Mouse (Mus musculus): ENCODE data around the gene Gcnt2.

Gcnt2 gene

DNA sequence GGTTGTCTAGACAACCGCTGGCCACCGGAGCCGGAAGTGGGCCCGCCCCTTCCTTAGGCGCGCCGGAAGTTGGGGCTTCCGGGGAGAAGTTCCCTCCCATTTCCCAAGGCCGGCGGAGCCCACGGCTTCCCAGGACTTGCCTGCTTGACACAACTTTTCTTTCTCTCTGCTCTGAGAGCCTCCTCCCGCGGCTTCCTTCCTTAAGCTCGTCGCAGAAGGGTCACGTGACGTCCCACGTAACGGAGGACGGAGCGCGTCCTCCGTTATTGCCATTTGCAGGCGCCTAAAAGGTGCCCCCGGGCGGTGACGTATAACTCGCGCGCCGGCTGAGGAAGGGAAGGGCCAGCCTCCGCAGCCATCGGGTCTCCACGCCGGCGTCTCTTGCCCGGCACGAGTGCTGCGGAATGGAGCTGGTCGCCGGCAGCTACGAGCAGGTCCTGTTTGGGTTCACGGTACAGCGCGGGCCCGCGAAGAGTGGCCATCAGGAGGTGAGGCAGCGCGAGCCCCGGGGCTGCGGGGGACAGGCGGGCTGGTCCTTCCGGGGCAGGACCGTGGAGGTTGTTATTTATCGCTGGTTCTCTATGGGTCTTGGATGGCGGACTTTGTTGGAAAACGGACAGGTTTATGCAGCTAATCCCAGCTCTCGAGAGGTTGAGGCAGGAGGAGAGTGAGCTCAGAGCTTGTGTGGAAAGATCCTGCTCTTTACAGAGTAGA, 141.5 kb downstream of the Gcnt2 start, which contains the start of gene Pak1ip1:
Gene Pak1ip1 (plus strand): TSS at position 98 of the 714 bp plus-strand sequence.
- peak; percentile 96 for DNase-seq

DNA sequence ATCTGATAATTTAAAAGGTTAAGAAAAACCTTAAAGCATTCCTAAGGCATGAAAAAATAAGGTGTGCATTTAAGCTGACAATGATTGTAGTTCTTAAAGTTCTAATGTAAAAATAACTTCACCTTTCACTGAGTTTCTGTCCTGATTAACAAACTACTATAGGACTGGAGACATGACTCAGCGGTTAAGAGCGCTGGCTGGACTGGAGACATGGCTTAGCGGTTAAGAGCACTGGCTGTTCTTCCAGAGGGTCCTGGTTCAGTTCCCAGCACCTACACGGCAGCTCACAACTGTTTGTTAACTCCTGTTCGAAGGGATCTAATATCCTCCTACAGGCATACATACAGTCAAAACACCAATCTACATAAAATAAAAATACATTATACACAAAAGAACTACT, 142.4 kb downstream of the Gcnt2 start:
- no peak for DNase-seq

DNA sequence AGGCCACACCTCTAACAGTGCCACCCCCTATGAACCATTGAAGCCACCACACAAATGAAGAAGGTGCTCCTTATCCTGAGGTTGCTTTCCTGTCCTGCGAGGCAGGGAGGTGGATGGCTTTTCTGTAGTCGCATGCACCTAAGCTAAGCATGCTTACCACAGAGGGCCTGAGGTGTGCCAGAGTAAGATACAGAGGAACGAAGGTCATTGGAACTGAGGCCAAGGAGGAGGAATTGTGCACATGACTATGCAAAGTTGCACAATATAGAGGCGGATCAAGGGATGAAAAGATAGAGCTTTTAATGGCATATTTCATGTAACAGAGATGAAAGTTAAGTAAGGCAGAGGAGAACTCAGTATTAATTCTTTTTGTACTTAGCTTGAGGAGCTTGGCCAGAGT, 146.7 kb downstream of the Gcnt2 start:
- no peak for DNase-seq

DNA sequence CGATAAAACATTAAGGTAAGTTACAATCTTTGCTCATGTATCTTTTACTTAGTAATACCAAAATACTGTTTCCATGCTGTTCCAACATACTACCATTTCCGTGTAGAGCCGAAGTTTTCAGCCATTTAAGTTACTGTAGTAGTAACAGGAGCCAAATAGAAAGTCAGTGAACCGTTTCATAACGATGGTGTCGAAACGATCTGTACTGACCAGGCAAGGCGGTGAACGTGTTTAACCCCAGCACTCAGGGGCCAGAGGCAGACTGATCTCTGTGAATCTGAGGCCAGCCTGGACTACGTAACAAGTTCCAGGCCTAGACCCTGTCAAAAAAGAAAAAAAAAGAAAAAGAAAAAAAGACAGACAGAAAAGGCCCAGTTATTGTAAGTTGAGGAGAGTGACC, 148.7 kb downstream of the Gcnt2 start:
- no peak for DNase-seq

DNA sequence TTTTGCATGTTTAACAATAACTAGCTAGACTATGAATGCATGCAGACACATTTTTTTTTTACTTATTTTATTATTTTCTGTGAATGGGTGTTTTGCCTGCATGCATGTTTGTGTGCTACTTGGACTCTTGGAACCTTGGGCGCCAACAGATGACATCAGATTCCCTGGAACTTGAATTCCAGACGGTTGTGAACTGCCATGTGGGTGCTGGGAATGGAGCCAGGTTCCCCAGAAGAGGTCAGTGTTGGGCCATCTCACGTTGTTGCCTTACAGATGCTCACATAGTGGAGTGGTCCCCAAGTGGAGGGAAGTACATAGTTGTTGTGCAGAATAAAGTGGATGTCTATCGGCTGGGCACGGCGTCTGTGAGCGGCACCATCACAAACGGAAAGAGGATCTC, 149.4 kb downstream of the Gcnt2 start:
- DNase-seq: no peak
